Mouse (Mus musculus) mature B cell (primary cell): ENCODE measurements around the gene Kcnk4.

Experiments
- in situ Hi-C: fragments of 300-500 bp; cut with MboI; formaldehyde crosslinking; loops from 2 replicates; pipeline ENCODE4 v1.14.3; 2019

Kcnk4 gene

GRCm38 (mm10) chr19:6968491-6969271, 34.4 kb upstream of the Kcnk4 start:
- in situ Hi-C loops = no loop called here

- in situ Hi-C loops = no loop called here
These were observed 22.1 kb upstream of the Kcnk4 start for GRCm38 (mm10) chr19:6956461-6956860.

GRCm38 (mm10) chr19:6955424-6955823, 21.1 kb upstream of the Kcnk4 start:
- in situ Hi-C loops = no loop called here

- in situ Hi-C loops = no loop called here
These were observed 19.7 kb upstream of the Kcnk4 start for GRCm38 (mm10) chr19:6954046-6954445.

DNA sequence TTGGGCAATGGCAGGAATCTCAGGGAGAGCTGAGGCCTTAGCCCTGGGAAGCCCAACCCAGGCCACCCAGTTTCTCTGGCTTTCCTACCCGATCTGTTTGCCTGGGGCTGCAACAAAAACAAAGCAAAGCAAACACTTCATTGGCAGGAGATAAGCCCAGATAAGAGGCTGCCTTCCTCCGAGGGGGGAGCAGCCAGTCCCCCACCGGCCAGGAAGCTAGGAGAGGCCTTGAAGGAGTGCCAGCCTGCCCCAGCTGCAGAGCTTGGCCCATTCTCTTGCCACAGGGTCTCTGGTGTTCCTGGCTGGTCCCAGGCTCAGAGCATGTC, 18.4 kb upstream of the Kcnk4 start:
- in situ Hi-C loops = no loop called here

DNA sequence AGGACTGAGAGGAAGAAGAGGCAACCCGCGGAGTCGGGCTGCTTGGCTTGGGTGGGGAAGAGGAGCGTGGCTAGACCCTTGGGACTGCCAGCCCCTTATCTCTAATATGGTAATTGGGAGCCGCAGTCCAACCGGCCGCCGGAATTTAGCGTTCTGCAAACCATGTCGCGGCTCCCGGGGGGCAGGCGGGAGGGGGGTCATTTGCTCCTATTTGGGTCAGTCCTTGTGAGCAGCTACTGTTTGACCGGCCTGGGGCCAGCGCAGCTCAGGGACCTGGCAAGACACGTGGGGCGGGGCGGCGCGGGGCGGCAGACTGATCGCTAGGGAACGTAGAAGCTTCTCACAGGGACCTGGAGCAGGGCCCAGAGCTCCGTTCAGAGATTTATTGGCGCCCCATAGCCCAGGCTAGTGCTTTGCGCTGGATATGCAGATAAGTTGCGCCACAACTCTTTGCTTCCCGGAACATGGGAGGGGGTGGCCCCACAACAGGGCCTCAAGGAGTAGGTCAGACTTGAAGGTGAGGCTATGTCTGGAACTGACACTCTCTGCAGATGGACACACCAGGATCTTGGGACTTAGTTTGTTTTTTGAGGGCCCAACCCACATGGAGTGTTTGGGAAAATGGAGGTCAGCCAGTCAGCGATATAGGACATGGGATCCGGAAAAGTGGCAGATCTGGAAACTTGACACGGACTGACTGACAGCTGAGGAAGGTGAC, 17.8 kb upstream of the Kcnk4 start:
- in situ Hi-C loops = no loop called here

DNA sequence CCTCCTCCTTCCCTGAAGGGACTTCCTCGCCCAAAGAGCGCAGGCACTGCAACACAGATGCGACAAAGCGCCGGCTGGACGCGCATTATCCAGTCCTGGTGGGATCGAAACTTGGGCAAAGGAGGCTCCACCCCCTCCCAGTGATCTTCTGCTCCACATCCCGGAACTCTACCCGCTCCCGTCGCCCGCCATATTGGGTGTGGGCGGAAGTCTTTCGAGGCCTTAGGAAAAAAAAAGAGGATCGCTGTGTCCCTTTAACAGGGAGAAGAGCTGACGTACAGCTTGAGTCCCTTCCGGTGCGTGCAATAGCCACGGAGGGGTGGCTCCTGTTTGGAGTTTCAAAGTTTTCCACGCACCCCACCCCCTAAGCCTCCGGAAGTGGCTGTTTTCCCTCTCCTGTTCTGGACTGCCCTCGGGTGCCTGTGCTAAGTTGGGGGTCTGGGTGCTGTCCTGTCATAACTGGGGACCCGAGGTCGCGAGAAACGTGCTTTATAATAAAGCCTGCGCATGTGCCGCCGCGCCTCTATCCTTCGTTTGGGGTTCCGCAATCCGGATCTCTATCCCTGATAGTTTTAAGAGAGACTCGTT, 17.2 kb upstream of the Kcnk4 start:
- in situ Hi-C loops = no loop called here

DNA sequence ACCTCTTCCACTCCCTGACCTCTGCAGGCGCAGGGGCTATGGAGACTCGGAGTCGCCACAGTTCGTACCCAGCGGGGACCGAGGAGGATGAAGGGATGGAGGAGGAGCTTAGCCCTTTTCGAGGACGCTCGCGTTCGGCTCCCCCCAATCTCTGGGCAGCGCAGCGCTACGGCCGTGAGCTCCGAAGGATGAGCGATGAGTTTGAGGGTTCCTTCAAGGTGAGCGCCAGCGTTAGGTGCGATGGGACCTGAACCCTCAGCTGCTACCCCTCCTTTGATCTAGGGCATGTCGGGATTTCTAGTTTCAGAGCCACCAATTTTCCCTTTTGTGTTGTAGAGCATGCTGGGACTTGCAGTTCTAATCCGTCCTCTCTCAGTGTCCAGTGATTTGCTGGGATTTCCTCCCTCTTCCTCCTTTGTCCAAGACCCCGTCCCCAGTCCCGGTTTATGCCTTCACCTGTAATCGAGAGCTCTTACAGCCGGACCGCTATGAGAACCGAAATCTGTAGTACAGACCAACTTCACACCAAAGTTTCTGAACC, 16.4 kb upstream of the Kcnk4 start:
- in situ Hi-C loops = no loop called here

GRCm38 (mm10) chr19:6949951-6950350, 15.6 kb upstream of the Kcnk4 start:
- in situ Hi-C loops = no loop called here

DNA sequence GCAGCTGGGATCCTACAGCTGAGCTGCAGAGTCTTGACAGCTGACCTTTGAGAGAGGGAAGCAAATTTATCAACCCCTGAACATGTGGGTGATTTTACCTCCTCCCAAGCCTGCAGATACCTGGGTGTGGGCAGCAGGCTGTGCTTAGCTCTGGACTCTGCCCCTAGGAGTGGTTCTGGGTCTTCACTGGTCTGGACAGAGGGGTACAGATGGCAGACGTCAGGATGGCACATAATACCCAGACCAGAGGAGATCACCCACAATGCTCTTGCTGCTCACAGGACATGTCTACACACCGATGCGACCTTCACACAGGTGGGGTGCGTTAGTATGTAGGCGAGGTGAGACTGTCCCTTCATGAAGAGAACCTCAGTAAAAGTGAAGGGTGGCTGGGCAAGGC, 15.2 kb upstream of the Kcnk4 start:
- in situ Hi-C loops = no loop called here

- in situ Hi-C loops = no loop called here
These were observed 13.9 kb upstream of the Kcnk4 start for GRCm38 (mm10) chr19:6948186-6948585.

- in situ Hi-C loops = no loop called here
These were observed 13.4 kb upstream of the Kcnk4 start for GRCm38 (mm10) chr19:6947742-6948141.

- in situ Hi-C loops = no loop called here
These were observed 9.4 kb upstream of the Kcnk4 start for GRCm38 (mm10) chr19:6943709-6944108.

- in situ Hi-C loops = no loop called here
These were observed 8.4 kb upstream of the Kcnk4 start for GRCm38 (mm10) chr19:6942764-6943163.

DNA sequence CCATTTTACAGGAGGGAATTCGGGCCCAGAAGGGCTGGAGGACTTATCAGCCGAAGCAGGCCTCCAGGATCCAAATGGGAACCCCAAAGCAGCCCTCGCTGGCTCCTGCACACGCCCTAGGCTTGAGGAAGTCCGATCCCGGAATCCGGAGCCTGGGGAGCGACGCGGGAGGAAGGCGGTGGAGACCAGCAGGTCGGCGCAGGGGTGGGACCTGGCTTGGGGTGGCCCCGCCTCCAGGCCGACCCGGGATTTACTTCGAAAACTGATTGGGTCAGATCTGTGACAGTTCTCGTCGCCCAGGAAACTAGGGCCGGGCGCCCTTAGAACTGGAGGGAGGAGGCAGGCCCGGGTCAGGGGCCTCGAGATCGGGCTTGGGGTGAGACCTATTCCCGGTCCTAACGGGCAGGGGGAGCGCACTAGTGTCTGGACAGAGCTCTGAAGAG, 8.0 kb upstream of the Kcnk4 start, which contains the start of gene Gpr137:
Gpr137 (minus strand) TSS at position 232 of the 443 bp plus-strand sequence.
- in situ Hi-C loops = no loop called here

DNA sequence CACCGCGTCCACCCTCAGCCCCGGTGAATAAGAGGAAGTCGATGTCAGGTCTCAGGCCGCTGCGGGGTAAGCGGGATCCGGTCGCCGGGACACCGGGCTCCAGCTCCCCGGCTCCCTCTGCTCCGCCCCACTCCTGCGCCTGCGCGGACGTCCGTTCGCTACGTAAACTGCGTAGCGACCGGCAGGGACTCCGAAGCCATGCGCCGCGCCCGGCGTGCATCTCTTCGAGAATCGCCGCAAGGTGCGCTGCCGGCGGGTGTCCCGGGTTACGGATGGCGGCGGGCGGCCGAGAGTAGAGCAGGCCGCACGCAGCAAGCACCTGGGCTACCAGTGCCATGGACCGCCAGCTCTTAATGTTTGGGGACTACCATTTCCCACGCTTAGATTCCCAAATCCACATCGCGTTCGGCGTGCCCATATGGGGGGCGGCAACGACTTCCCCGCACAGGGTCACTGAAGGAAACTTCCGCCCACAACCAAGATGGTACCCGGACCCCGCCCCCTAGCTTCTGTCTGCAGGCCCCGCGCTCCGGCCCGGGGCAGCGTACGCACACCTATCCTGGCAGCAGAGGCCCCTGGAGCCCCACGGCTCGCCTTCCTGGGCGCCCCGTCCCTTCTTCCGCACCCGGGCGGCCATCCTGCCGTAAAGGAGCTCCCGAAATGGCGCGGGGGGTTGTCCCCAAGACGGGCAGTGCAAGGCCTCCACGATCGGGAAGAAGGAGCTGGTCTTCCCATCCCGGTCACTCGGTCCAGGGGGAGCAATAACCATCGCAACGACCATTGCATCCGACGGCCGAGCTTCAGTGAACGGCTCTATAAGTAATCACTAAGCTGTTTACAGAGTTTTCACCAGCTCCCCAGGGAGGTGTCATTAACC, 7.3 kb upstream of the Kcnk4 start, which contains the start of gene Bad:
Bad (plus strand) TSS at position 490 of the 877 bp plus-strand sequence.
- in situ Hi-C loops = no loop called here

DNA sequence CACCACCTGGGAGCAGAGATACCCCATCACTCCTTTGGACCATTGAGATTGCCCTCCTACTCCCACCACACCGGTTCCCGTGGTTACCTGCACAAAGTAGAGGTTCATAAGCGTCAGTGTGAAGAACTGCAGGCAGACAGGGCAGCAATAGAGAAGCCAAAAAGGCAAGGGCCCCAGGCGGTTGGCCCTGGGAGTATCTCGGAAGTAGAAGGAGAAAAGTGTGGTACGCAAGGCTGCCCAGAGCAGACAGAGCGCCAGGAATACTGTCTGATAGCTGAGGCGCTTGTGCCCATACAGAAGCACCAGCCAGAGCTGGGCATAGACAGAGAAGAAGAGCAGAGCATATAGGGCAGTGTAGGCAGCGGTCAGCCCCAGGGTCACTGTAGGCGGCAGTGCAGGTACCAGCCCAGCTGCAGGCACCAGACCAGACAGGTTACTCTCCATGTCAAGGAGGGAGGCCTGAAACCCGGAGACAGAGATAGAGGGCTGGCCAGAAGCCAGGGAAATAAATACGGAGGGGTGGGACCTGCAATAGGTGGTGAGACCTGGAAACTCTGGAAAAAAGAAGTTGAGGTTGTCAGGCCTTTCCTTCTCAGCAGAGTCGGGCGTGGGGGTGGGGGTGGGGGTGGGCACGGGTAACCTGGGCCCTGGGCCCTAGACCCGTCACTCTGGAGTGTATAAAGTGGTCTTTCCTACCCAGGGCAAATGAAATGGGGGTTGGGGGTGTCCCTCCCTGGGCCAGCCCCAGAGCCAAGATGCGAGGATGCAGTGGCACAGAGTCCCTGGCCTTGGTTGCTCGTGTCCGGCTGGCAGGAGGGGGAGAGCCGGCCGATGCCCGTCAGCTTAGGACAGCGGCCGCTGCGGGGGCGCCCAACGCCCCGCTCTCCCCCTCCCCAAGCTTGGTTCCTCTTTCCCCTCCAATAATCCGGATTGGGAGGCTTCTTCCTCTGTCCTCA, 6.4 kb upstream of the Kcnk4 start:
- in situ Hi-C loops = no loop called here

GRCm38 (mm10) chr19:6939106-6940002, 5.0 kb upstream of the Kcnk4 start:
- in situ Hi-C loops = no loop called here
